ENCODE assay signal across 18 mouse cellular contexts in the genomic region with DNA sequence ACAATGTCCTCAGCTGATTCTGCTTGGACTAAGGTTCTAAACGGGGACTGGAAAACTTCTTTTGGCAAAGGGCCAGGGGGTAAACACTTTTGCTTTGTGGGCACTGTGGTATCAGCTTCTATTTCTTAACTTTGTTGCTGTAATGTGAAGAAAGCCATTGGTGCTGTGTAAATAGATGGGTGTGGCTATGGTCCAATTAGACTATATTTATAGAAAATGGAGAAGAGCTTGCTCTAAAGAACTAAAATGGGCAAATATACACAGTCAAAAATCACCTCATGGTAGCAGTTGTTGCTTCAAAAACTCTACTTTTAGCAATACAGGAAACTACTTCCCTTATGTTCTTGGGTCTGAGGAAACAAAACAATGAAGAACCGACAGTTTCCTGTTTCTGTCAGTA.
DNase-seq lines count a peak whose midpoint lies in the region; ATAC-seq lines count a peak whose summit lies in the region.
"Had no signal": no experiment of that assay in that cellular context is flagged by ENCODE, and none has a peak within 500 bp of the region (broad histone marks: within the 10 kb centered on the region; RNA-seq: fewer than 3 reads in every experiment).

No protein-coding gene starts in this region.

- no peak overlapping the region for H3K9ac ChIP-seq in kidney, embryonic 14.5 days (ENCODE audit: low read depth, low read length)
- no peak overlapping the region for H3K9ac ChIP-seq in lung, embryonic 15.5 days
- H3K9ac ChIP-seq: hindbrain, embryonic 13.5 days; intestine, embryonic 15.5 days; midbrain, embryonic 12.5 days had no signal

- 45% methylated on average over 2 of the region's 2 CpGs for WGBS in kidney, embryonic 14.5 days
- WGBS in lung, embryonic 15.5 days, result 20% methylated on average over 2 of the region's 2 CpGs

- no peaks in the 10 kb centered on the region for H3K4me1 ChIP-seq in kidney, embryonic 14.5 days (ENCODE audit: control insufficient read depth, insufficient read depth, low read length)
- peaks cover 7% of the 10 kb centered on the region; the same call in 1 of the 2 replicates for H3K4me1 ChIP-seq in lung, embryonic 15.5 days
- H3K4me1 ChIP-seq: hindbrain, embryonic 13.5 days; intestine, embryonic 15.5 days; midbrain, embryonic 12.5 days had no signal

- H3K27ac ChIP-seq in kidney, embryonic 14.5 days (ENCODE audit: low read depth, low read length), result 0 out of 2 replicates have a peak overlapping the region, but pooled peaks have one; percentile 17
- 0 out of 2 replicates have a peak overlapping the region, but pooled peaks have one; percentile 10 for H3K27ac ChIP-seq in lung, embryonic 15.5 days
- H3K27ac ChIP-seq: gastrocnemius, adult 2 months; heart, adult 2 months; hindbrain, embryonic 13.5 days; intestine, embryonic 15.5 days; midbrain, embryonic 12.5 days had no signal

- H3K27me3 ChIP-seq in kidney, embryonic 14.5 days (ENCODE audit: control insufficient read depth, insufficient read depth, low read length), result no peaks in the 10 kb centered on the region
- H3K27me3 ChIP-seq in lung, embryonic 15.5 days, result no peaks in the 10 kb centered on the region
- H3K27me3 ChIP-seq: hindbrain, embryonic 13.5 days; intestine, embryonic 15.5 days; midbrain, embryonic 12.5 days had no signal

- no peak overlapping the region for H3K4me2 ChIP-seq in kidney, embryonic 14.5 days (replicated peaks; ENCODE audit: low read depth, low read length)
- H3K4me2 ChIP-seq in lung, embryonic 15.5 days, result no peak overlapping the region
- H3K4me2 ChIP-seq: hindbrain, embryonic 13.5 days; intestine, embryonic 15.5 days; midbrain, embryonic 12.5 days had no signal

- H3K9me3 ChIP-seq in kidney, embryonic 14.5 days (ENCODE audit: control insufficient read depth, low read length), result no peaks in the 10 kb centered on the region
- H3K9me3 ChIP-seq in lung, embryonic 15.5 days, result no peaks in the 10 kb centered on the region
- H3K9me3 ChIP-seq: G1E; hindbrain, embryonic 13.5 days; intestine, embryonic 15.5 days; midbrain, embryonic 12.5 days had no signal

- no peak for DNase-seq in kidney, postnatal 10 days
- peak; percentile 22 for DNase-seq in CD4-positive, CD25-positive, alpha-beta regulatory T cell, adult 2 months (ENCODE audit: low read depth, low spot score)
- no peak for DNase-seq in right cerebral cortex, postnatal 4 days
- no peak for DNase-seq in adrenal gland, adult 8-10 months
- DNase-seq in right cerebral cortex, postnatal 14 days, result no peak
- DNase-seq: cerebellum, postnatal 10 days; embryo, embryonic 11 days; gastrocnemius, adult 2 months; heart, adult 2 months; heart, postnatal 10 days; spleen, adult 18-20 months had no signal

- no peak overlapping the region for H3K4me3 ChIP-seq in kidney, embryonic 14.5 days (ENCODE audit: low read length)
- H3K4me3 ChIP-seq in lung, embryonic 15.5 days, result no peak overlapping the region
- H3K4me3 ChIP-seq: gastrocnemius, adult 2 months; heart, adult 2 months; hindbrain, embryonic 13.5 days; intestine, embryonic 15.5 days; midbrain, embryonic 12.5 days had no signal

- no peaks in the 10 kb centered on the region for H3K36me3 ChIP-seq in kidney, embryonic 14.5 days (ENCODE audit: control insufficient read depth, insufficient read depth, low read length)
- H3K36me3 ChIP-seq in lung, embryonic 15.5 days, result no peaks in the 10 kb centered on the region
- H3K36me3 ChIP-seq: G1E; hindbrain, embryonic 13.5 days; intestine, embryonic 15.5 days; midbrain, embryonic 12.5 days had no signal

- no peak for ATAC-seq in kidney, embryonic 14.5 days (ENCODE audit: low FRiP score, low TSS enrichment)
- ATAC-seq in lung, embryonic 15.5 days (ENCODE audit: borderline replicate concordance, extremely low read depth, low FRiP score, low TSS enrichment), result no peak
- peak; percentile 53 for ATAC-seq in megakaryocyte progenitor cell, adult 5-6 weeks (replicated peaks; ENCODE audit: poor library complexity)
- ATAC-seq: intestine, embryonic 15.5 days had no signal
